Mouse (Mus musculus) spleen, adult 2 months (tissue): ENCODE results near the gene Maml2. TPM values are rescaled to one million over a fixed set of nuclear protein-coding genes. Genes with fewer than 3 reads are reported as not detected.

ENCODE experiments used
- DNase-seq, 2 experiments: peaks; one replicate each; pipeline versions ENCODE4 v3.0.0 to v3.0.0-alpha.2; 2012 to 2021; ENCODE audit warnings: low spot score in 2 of 2, low read depth in 1 of 2
- H3K27ac ChIP-seq: fragments of 200-500 bp; 2 replicates; pipeline ENCODE4 v1.5.1; 2012; ENCODE audit warnings: low read length, inconsistent platforms; ENCODE audit not compliant: insufficient read depth
- H3K27me3 ChIP-seq: fragments of 200-500 bp; 2 replicates; pipeline ENCODE4 v1.6.1; 2012; ENCODE audit warnings: mild to moderate bottlenecking, moderate library complexity, low read length, inconsistent platforms; ENCODE audit not compliant: control insufficient read depth, insufficient read depth
- H3K36me3 ChIP-seq: fragments of 200-500 bp; 2 replicates; pipeline ENCODE4 v1.6.1; 2012; ENCODE audit warnings: mild to moderate bottlenecking, low read length, inconsistent platforms; ENCODE audit not compliant: control insufficient read depth, insufficient read depth
- H3K4me1 ChIP-seq: fragments of 200-500 bp; 2 replicates; pipeline ENCODE4 v1.6.1; 2011; ENCODE audit warnings: inconsistent platforms; ENCODE audit not compliant: control insufficient read depth, insufficient read depth, insufficient read length
- H3K4me3 ChIP-seq: fragments of 200-500 bp; 2 replicates; pipeline ENCODE4 v1.5.1; 2011; ENCODE audit warnings: mild to moderate bottlenecking, inconsistent platforms; ENCODE audit not compliant: insufficient read depth, insufficient read length; ENCODE audit errors: extremely low read depth
- CTCF ChIP-seq: fragments of 200-500 bp; IDR thresholded peaks from 2 replicates; pipeline ENCODE4 v1.5.1; 2011; ENCODE audit warnings: mild to moderate bottlenecking, inconsistent platforms; ENCODE audit not compliant: insufficient read depth, insufficient read length, insufficient replicate concordance; ENCODE audit errors: extremely low read depth
- POLR2A ChIP-seq: fragments of 200-500 bp; IDR thresholded peaks from 2 replicates; pipeline ENCODE4 v1.6.1; 2011; ENCODE audit warnings: low read depth, low read length, inconsistent platforms
- WGBS: fragments of 180-500 bp; shearing (Covaris S2); methylation state at CpG from one replicate; pipeline ENCODE4 v1.1.7; 2018; 5-methylcytosine and 5-hydroxymethylcytosine counted together
- polyA plus RNA-seq: library from polyadenylated mRNA; depleted of rRNA; stranded (reverse); fragments of >200 nt; gene quantifications from 2 replicates; pipeline ENCODE4 v1.2.3, GENCODE M21; 2012

The Maml2 gene
- polyA plus RNA-seq, 1 experiment = 9.4 TPM

DNA sequence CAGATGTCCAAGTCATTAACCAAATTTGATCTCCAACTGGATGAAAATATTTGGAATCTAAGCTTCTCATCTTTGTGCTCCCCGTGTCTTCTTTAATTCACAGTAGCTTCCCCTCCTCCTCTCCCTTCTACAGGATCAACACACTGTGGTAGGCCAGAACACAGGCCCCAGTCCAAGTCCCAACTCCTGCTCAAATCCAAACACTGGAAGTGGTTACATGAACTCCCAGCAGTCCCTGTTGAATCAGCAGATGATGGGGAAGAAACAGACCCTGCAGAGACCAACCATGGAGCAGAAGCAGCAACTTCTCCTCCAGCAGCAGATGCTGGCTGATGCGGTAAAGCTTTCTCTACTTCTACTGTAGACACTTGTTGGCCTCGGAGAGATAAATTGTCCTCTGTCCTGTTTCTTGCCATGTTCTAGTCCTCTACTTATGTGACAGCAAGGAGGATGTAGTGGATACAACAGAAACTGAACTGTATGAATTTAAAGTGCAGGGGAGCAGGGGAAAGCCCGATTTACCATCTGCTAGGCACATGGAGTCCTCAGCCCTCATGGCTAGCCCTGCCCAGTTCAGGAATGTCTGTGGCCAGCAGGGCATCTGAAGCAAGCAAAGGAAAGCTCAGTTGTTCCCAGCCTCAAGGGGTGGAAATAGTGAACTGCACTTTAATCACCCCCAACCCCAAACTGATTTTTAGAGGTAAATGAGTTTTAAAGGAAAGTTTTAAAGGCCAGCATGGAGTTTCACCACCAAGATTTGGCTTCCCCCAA, 399.5 kb downstream of the Maml2 start:
- no peak for TF ChIP-seq POLR2A
- TF ChIP-seq CTCF = no peak
- 90% methylated on average over 4 of the region's 4 CpGs for WGBS
- Histone ChIP-seq H3K4me1 (no peaks in the 10 kb centered on the region), H3K36me3 (peaks cover 1% of the 10 kb centered on the region; the same call in 1 of the 2 replicates), H3K4me3 (no peak overlapping the region), H3K27me3 (no peaks in the 10 kb centered on the region), H3K27ac (no peak overlapping the region)
- DNase-seq = no peak

DNA sequence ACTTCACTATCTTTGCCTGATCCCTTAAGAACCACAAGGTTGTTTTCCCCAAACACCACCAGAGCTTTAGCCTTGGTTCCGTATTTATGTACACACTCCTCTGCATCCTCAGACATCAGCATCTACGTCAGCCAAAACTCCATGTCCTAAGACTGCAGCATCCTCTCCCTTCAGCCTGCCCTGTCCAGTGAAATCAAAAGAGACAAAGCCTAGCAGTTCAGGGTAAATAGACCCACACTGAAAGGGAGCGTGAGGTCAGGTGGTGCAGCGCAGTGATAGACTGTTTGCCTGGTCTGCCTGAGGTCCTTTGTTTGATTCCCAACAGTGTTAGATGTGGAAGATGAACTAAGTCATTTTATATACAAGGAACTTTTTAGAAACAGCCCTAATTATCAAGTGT, 400.1 kb downstream of the Maml2 start:
- 93% methylated on average over 4 of the region's 4 CpGs for WGBS
- TF ChIP-seq CTCF = no peak
- TF ChIP-seq POLR2A = no peak
- peaks cover 5% of the 10 kb centered on the region for H3K36me3 ChIP-seq
- no peaks in the 10 kb centered on the region for H3K4me1 ChIP-seq
- no peak for DNase-seq
- H3K27me3 ChIP-seq = no peaks in the 10 kb centered on the region
- H3K27ac ChIP-seq = no peak overlapping the region
- H3K4me3 ChIP-seq = no peak overlapping the region

DNA sequence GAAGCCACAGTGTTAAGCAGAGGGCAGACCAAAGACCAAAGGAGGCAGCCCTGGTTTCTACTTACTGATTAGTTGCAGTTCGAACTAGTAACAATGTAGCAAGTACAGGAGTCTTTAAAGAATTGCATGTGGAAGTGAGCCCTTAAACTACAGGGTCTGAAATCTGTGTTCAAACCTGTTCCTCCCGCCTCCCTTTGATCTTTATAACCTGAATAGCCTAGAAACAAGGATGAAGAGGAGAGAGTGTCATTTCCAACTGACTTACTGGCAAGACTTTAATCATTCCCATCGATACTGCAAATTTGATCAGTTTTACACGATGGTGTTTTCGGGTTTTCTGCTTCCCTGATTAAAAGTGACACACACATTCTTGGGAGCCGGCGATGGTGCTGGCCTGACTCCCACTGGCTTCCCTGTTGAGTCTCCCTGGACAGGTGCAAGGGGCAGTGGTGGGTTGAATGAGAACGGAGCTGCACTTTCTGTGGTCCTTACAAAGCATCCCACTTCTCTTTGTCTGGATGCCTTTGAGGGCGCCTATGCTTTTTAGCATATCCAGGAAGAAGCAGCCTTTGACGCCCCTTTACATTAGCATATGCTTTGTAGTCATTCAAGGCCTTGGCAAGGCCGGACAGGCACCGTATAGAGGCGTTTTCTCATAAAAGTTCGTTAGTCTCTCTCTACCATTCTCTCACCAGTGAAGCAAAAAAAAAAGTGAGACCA, 401.5 kb downstream of the Maml2 start:
- Histone ChIP-seq H3K4me3 (no peak overlapping the region), H3K27ac (no peak overlapping the region), H3K36me3 (peaks cover 13% of the 10 kb centered on the region), H3K4me1 (no peaks in the 10 kb centered on the region), H3K27me3 (no peaks in the 10 kb centered on the region)
- TF ChIP-seq CTCF = no peak
- no peak for TF ChIP-seq POLR2A
- WGBS = 91% methylated on average over 14 of the region's 14 CpGs
- no peak for DNase-seq

DNA sequence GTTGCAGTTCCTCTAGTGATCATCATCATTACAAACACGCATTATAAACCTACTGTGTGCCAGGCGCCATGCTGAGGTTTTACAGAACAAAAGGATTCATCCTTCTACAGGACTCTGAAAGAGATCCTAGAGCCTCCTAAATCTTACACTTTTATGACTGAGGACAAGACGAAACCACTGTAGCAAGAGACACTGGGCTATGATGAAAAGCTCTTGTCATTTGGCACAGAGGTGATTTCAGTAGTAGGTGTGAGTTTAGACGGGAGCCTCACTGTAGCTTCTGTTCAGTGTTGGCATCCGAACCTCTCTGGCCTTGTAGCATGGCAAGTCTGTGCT, 402.0 kb downstream of the Maml2 start:
- Histone ChIP-seq H3K27me3 (no peaks in the 10 kb centered on the region), H3K4me3 (no peak overlapping the region), H3K27ac (no peak overlapping the region), H3K4me1 (no peaks in the 10 kb centered on the region), H3K36me3 (peaks cover 14% of the 10 kb centered on the region)
- 93% methylated on average over 5 of the region's 5 CpGs for WGBS
- TF ChIP-seq POLR2A = no peak
- TF ChIP-seq CTCF = no peak
- no peak for DNase-seq

DNA sequence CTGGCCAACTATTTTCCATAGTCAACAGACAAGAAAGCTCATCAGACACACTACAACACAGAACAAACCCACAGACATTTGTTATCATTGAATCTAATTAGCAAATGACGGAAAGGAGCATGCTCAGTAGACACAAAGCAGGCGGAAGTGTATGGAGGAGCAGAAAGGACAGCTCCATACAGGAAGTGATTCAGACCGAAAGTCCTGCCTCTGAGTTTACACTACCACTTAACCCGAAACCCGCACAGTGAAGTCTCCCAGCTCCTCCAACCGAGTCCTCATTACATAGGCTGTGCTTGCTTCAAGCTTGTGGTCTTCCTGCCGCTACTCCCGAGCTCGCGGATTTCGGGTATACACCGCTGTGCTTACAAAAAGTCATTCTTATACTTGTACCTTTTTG, 404.0 kb downstream of the Maml2 start:
- 89% methylated on average over 12 of the region's 12 CpGs for WGBS
- Histone ChIP-seq H3K27me3 (no peaks in the 10 kb centered on the region), H3K4me3 (no peak overlapping the region), H3K36me3 (peaks cover 22% of the 10 kb centered on the region), H3K27ac (no peak overlapping the region), H3K4me1 (no peaks in the 10 kb centered on the region)
- TF ChIP-seq POLR2A = no peak
- no peak for DNase-seq

DNA sequence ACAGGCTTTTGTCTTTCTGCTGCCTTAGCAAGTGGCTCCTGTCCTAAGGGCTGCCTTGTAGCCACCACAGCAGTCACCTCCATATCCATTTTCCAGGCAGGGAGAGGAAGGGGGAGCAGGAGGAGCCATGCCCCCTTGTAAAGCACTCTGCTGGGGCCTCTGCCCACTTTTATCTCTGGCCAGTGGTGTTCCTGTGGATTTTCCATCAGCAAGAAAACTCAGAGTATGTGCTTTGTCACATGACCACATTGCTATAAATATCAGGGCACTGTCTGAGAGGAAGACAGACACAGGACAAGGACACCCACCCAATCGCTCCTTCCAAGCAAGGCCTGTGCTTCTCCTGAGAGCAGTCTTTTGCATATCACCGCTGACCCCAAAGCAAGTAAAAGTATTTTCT, 405.3 kb downstream of the Maml2 start:
- H3K27ac ChIP-seq = no peak overlapping the region
- H3K4me1 ChIP-seq = no peaks in the 10 kb centered on the region
- peaks cover 22% of the 10 kb centered on the region for H3K36me3 ChIP-seq
- 87% methylated on average over 2 of the region's 2 CpGs for WGBS
- TF ChIP-seq POLR2A = no peak
- no peak for TF ChIP-seq CTCF
- H3K4me3 ChIP-seq = no peak overlapping the region
- no peak for DNase-seq
- H3K27me3 ChIP-seq = no peaks in the 10 kb centered on the region

DNA sequence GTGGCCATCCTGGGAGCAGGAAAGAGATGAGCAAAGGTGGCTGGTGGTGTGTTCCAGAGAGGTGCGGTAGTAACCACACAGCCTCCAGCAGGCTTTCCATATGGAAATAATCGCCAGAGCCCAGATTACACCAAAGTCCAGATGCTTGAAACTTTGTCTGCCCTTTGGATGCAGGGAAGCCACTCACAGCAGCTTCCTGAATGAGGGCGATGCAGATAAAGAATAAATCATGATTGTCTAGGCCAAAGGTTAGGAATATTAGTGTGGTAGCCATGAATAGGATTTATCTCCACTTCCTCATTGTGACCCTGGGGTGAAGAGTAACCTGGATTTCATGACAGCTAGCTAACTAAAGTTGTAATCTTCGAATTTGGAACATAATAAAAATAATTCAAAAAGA, 407.2 kb downstream of the Maml2 start:
- H3K27ac ChIP-seq = no peak overlapping the region
- TF ChIP-seq POLR2A (no peak), CTCF (no peak)
- no peaks in the 10 kb centered on the region for H3K4me1 ChIP-seq
- H3K4me3 ChIP-seq = no peak overlapping the region
- WGBS = 89% methylated on average over 4 of the region's 4 CpGs
- no peaks in the 10 kb centered on the region for H3K27me3 ChIP-seq
- no peak for DNase-seq
- H3K36me3 ChIP-seq = peaks cover 22% of the 10 kb centered on the region
